Mouse (Mus musculus): ENCODE data around the gene Pla2g5.

DNA sequence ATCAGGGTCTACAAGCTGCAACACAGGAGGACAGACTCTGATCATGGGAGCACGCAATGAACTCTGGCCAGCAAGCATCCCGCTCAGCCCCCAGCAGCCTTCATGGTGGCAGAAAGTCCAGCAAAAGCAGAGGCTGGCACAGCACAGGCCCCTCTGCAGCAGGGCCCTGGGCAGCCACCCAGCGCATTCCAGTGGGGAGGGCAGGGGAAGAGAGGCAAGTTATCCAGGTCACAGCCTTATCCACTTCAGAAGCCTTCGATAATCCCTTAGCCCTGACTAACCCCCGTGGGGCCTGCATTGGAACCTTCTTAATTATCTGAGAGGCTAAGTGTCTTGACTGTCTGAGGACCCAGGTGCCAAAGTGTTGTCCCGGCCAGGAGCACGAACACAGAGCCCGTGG lies 44.2 kb downstream of the Pla2g5 start:
- TF ChIP-seq CTCF (IDR thresholded peaks at IDR 0.05; ENCODE audit: control insufficient read depth, insufficient read depth, insufficient replicate concordance, low read depth, low read length) (no peak), POLR2A (IDR thresholded peaks at IDR 0.05; ENCODE audit: control insufficient read depth, low read depth, low read length) (no peak; the same call in 1 of the 2 replicates)
